Mouse (Mus musculus): Measurements from ENCODE around the gene Vwde.
A peak's percentile ranks its signal among the peaks of the same experiment; 100 is the strongest.

Vwde gene

DNA sequence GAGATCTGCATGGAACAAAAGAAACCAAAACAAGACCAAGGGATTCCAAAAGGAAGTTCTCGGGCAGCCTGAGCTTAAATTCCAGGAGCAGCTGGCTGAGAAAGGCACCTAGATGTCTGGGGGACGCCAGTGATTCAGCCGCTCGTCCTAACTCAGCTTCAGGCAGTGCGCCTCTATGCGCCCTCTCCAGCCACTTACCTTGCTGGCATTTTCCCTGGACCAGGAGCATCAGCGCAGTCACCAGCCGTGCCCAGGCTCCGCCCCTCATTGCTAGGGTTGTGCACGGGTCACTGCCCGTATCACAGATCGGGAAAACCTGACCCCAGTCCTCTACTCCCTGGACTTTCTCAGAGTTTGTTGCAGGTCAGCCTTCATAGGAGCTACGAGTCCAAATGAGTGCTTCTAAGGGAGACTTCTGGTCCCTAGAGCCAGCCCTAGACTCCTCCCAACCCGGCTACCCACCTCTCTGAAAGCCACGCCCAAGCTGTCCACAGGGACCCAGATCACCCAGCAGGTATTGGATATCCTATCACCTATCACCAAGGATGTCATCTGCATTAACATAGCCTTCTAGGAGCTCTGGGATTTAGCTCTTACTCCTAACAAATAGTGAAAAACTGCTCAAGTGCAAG, at the start of gene Vwde:
Gene Vwde, minus strand, starts transcription at position 370 of the 632 bp plus-strand sequence.
- peak in 1 of 2 experiments; percentile 2 for DNase-seq

GRCm38 (mm10) chr6:13255341-13255740, 30.6 kb upstream of the Vwde start:
- DNase-seq, result no peak

- DNase-seq, result no peak
Observed at GRCm38 (mm10) chr6:13248317-13248969, 23.7 kb upstream of the Vwde start.

GRCm38 (mm10) chr6:13206157-13206556, 18.6 kb downstream of the Vwde start:
- DNase-seq, result no peak

DNA sequence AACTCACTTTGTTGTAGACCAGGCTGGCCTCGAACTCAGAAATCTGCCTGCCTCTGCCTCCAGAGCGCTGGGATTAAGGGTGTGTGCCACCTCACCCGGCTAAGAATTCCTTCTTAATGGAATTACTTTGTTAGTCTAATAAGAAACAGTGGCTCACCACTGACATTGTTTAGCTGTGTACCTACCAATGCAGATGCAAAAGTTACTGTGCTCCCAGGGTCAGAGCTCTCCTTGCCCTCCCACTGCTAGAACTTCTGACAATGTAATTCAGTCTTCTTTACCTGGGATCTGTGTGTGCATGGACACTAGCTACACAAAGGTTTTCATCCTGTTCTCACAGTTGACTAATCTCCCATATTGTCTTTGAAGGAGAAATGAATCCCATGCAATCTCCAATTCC, 27.3 kb downstream of the Vwde start:
- DNase-seq, result no peak

- DNase-seq, result no peak
Observed at GRCm38 (mm10) chr6:13186836-13187235, 37.9 kb downstream of the Vwde start.

DNA sequence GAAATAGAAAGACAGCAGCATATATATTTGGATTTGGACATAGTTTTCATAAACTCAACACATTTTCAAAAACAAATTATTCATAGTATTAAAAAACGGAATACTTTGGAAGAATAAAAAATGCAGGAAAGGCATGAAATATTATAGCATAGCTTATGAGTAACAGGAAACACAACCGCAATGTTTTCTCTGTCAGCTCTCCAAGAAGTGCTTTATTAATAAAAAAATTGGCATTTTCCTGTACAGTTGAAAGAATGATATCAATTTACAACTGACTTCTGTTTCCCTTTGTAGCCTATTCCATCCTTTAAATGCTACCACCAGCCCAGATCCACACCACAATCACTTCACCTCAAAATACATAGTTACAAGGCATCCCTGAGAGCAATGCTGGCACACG, 44.7 kb downstream of the Vwde start:
- DNase-seq, result no peak

DNA sequence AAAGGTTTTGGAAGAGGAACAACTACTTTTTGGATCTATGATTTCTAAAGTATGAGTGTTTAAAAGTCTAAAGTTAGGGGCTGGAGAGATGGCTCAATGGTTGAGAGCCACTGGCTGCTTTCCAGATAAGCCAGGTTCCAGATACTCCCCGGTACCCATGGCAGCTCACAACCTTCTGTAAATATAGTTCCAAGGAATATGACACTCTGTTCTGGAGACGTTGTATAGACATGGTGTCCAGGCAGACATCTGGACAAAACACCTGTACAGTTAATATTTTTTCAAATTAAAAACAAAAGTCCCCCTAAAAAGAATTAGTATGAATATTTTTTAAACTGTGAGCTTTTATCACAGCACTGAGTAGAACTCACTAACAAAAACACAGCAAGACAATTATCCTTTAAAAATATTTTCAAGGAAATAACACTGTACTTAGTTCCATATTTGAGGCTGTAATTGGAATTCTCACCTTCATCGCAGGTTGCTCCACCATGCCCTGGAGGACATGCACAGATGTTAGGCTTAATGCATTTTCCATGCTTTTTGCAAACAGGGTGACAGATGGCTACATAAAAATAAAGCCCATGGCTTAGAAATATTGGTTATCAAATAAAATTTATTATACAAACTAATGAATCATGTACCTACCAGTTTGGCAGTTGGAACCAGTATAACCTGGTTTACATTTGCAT, 55.2 kb downstream of the Vwde start:
- DNase-seq, result no peak

DNA sequence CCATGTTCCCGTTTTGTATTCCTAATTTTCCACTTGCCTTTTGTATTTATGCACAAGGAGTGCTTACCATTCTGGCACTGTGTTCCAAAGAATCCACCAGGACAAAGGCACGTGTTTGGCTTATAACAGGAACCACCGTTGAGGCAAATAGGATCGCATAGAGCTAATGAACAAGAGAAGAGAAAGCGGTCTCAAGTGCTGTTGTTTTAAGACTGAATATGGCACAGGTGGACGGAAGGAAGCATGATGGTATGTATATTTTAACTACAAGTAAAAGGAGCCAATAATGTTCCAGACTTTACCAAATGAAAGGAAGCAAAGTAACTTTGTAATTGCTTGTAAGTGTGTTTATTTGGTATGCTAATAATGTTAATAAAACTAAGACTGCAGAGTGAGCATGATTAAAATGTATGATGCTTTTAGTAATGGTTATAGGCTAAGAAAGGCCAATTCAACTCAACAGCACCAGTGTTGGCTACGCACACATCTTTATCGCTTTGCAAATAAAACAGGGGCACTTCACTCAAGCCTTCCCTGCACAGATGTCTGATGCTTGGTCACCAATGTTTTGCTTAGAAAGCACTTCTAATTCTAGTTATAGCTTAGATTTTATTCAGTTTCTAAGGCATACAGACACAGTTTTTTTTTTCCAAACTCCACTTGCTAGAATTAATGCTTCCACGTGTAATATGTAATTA, 58.4 kb downstream of the Vwde start:
- no peak for DNase-seq

GRCm38 (mm10) chr6:13159437-13159836, 65.3 kb downstream of the Vwde start:
- no peak for DNase-seq

DNA sequence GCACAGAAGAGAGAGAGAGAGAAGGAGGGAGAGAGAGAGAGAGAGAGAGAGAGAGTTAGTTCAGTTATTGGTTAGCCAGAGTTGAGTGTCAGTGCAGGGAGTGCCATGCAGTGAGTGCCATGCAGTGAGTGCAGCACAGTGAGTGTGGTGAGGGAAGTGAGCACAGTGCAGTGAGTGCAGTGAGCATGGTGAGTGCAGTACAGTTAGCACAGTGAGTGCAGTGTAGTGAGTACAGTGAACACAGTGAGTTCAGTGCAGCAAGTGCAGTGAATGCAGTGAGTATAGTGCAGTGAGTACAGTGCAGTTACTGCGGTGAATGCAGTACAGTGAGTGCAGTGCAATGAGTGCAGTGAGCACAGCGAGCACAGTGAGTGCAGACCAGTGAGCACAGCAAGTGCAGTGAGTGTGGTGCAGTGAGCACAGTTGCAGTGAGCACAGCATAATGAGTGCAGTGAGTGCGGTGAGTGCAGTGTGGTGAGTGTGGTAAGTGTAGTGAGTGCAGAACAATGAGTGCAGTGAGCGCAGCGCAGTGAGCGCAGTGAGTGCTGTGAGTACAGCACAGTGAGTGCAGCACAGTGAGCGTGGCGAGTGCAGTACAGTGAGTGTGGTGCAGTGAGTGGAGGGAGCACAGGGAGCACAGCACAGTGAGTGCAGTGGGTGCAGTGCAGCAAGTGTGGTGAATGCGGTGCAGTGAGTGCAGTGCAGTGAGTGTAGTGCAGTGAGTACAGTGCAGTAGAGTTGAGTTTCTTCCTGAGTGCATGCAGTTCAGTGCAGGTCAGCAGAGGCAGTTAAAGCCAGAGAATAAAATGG, 70.7 kb downstream of the Vwde start:
- DNase-seq, result no peak

- peak in 1 of 2 experiments; percentile 63 for DNase-seq
Observed at GRCm38 (mm10) chr6:13152062-13152640, 72.6 kb downstream of the Vwde start.

DNA sequence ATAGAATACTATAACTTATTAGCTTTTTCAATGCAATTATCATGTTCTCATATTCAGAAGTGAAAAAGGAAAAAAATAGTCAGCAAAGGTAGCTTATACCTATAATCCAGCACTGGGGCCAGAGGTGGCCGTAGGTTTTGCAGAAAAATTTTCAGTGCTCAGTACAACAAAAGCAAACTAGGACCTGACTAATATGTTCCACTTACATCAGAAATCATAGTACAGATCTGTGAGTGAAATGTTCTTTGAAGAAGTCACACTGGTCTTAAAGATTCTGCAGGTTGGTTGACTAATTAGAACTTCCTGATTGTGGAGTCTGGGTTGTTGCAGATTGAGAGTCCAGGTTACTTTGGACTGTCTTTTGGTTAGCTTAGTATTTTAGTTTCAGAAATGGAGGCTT, 87.5 kb downstream of the Vwde start:
- no peak for DNase-seq

DNA sequence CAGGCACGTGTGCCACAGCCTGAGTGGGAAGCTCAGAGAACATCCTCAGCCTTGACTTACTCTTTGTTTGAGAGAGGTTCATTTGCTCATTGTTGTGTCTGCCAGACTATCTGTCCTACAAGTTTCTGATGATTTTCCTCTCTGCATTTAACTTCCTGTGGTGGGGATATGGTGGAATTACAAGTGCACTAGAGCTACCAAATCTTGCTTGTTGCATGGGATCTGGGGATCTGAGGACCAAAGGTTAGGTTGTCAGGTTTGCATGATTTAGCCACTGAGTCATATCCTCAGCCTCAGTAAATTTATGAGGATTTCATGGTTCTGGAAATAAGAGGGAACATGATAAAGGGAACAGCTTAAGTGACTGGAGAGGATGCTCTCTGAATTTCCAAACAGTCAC, 116.1 kb downstream of the Vwde start:
- no peak for DNase-seq

All from kidney, postnatal 25 days (tissue).